In the genomic region with DNA sequence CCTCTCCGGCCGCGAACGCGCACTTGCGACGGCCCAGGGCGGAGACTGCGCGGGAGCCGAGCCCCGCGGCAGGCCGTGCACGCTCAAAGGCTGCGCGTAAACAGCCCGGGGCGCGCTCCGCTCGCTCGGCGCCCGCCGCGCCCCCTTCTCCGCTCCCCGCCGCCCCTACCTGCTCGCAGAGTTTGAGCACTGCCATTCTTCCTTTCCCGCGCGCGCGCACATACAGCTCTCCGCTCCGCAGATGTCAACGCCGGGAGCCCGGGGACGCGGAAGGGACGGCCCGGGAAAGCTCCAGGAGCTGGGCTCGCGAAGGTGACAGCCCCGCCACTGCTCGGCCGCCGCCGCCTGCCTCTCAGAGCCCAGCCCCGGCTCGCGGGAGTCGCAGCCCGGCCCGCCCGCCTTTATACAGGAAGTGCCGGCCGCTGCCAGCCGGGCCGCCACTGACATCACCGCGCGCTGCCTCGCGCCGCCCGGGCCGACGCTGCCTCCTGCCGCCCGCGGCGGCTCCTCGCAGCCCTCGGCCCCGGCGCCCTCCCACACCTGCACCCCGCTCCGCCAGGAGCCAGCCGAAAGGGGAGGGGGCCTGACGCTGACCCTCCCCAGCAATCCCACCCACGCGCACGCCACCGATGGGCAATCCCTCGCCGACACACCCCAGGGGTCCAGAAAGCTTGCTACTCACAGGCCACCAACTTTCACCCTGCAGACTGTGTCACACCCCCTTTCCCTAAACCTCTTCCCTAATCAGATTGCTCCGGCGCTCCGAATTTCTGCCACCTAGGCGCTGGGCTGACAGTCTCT, we compare ENCODE assay signal across 8 mouse cellular contexts. TPM values are rescaled to one million over a fixed set of nuclear protein-coding genes. Genes with fewer than 3 reads are reported as not detected.
DNase-seq lines count a peak whose midpoint lies in the region.

Gene Ankrd44 (minus strand): TSS at position 417 of the 801 bp plus-strand sequence.

- WGBS in hindbrain, embryonic 10.5 days: under 1% methylated on average over 94 of the region's 94 CpGs

- no peaks in the 10 kb centered on the region for H3K9me3 ChIP-seq in hindbrain, embryonic 10.5 days

- H3K4me1 ChIP-seq in hindbrain, embryonic 10.5 days (replicated peaks): peaks cover 23% of the 10 kb centered on the region

- DNase-seq in Muller cell, postnatal 12 days (ENCODE audit: inconsistent ontology term): peak; percentile 88
- peak; percentile 78 for DNase-seq in cerebellum, adult 9-11 months
- peak; percentile 44 to 77 for DNase-seq in frontal cortex, postnatal 10 days (ENCODE audit: low spot score in 2 of 2)
- DNase-seq in hindbrain, embryonic 10.5 days (ENCODE audit: low spot score): peak; percentile 83
- peak; percentile 70 to 75 for DNase-seq in layer of hippocampus, postnatal 14 days (ENCODE audit: low spot score in 2 of 2)
- DNase-seq in lung, postnatal 10 days: peak; percentile 91
- peak; percentile 72 for DNase-seq in ovary, postnatal 10 days (ENCODE audit: low spot score)
- peak; percentile 85 for DNase-seq in thymus, postnatal 0 days (ENCODE audit: low spot score)

- peaks cover 26% of the 10 kb centered on the region for H3K27me3 ChIP-seq in hindbrain, embryonic 10.5 days (ENCODE audit: insufficient read depth, poor library complexity, severe bottlenecking)

- peak within 1 kb of the TSS; percentile 85 for H3K4me3 ChIP-seq in hindbrain, embryonic 10.5 days

- no peaks in the 10 kb centered on the region for H3K36me3 ChIP-seq in hindbrain, embryonic 10.5 days

- H3K27ac ChIP-seq in hindbrain, embryonic 10.5 days: peak within 1 kb of the TSS; percentile 92

RNA-seq across cellular contexts. Expression of gene Ankrd44, which starts in this region (rescaled TPM):
- polyA plus RNA-seq in hindbrain, embryonic 10.5 days (2016; fragmentation: Nextera tagmentation; extraction: Ambion mirVana): 11.0 and 11.9 TPM in 2 replicates
- total RNA-seq in layer of hippocampus, postnatal 14 days (2021): 10 to 100 TPM; 24.3 to 26.0 TPM
- polyA plus RNA-seq in thymus, postnatal 0 days (2015; fragmentation: Nextera tagmentation; extraction: Ambion mirVana): 34.3 and 42.6 TPM in 2 replicates

Comparison
In these comparisons a context has a peak if more than half of its experiments do, and no peak if none do; other contexts are left out.
1. Peak in every context shown above with its lines: DNase-seq, H3K4me3 ChIP-seq and H3K27ac ChIP-seq.